Mouse (Mus musculus): ENCODE data around the gene Apbb1. TPM values are rescaled to one million over a fixed set of nuclear protein-coding genes. Genes with fewer than 3 reads are reported as not detected.

Apbb1 gene
- total RNA-seq (2023; ENCODE audit: inconsistent age): 2.5 to 4.7 TPM (median 2.9 TPM) in 4 replicates

DNA sequence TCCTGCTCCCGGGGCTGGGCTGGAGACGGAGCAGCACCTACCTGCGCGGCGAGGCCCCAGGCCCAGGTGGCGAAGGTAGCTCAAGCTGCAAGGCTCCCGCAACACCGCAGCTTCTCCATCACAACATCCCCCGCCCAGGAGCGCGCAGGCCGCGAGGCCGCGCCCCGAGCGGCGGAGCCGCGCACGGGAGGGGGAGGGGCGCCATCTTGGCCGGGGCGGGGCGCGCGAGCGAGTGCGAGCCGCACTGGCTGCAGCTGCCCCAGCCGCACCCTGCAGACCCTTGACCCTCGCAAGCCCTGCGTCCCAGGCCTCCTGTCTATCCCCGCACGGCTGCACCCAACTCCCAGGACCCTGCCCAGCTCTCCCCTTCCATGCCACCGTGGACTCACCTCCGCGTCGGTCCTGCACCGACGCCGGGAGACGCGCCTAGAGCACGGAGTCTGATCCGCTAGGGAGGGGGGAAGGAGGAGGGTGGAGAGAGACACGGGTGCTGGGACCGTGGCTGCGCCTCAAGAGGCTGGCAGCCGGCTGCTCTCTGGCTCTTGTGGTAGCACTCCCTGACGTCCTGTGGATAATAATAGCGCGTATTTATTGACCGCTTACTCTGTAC is at the start of gene Apbb1:
Gene Apbb1, minus strand, starts transcription at position 560 of the 610 bp plus-strand sequence.

DNA sequence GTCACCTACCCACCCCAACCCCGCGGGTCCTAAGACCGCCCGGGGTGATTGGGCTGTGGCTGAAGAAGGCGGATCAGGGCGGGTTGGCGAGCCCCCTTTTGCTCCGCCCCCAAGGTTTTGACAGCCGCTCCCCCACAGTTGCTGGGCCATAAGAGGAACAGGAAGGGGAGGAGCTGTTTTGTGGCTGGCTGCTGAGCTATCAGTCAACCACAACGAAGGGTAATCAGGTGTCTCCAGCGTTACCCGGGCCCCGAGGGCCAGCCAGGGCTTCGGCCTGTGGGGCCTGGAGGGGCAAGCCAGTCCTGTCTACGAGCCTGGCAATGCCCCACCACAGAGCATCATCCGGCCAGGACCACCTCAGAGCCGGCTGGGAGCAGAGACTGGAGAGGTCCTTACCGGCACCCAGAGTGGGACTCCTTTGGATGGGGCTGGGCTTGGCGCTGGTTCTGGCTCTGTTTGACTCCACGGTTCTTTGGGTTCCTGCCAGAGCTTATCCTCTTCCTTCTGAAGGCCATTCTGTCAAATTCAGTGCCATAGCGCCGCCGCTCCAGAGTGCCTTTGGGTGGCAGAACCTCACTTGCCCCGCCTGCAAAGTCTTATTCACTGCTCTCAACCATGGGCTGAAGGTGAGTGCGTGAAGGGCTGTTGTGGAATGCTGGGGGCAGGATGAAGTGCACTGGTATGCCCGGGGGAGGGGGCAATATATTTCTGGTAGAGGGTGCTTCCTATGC is 27.1 kb downstream of the Apbb1 start, which contains the start of gene Smpd1:
Gene Smpd1, plus strand, starts transcription at position 149 of the 731 bp plus-strand sequence.

Other genes with a start within 250 kb of the Apbb1 start
- not detected in 4 replicates for gene Olfr690, start 247.5 kb downstream of the Apbb1 start, total RNA-seq (2023; ENCODE audit: inconsistent age)
- not detected in 4 replicates for gene Olfr691, start 239.4 kb downstream of the Apbb1 start, total RNA-seq (2023; ENCODE audit: inconsistent age)
- not detected in 4 replicates for gene Olfr692, start 213.4 kb downstream of the Apbb1 start, total RNA-seq (2023; ENCODE audit: inconsistent age)
- gene Gm5901, start 206.6 kb downstream of the Apbb1 start, total RNA-seq (2023; ENCODE audit: inconsistent age): not detected in 4 replicates
- gene Fam160a2, start 181.6 kb downstream of the Apbb1 start, total RNA-seq (2023; ENCODE audit: inconsistent age): 35.9 to 50.1 TPM (median 42.0 TPM) in 4 replicates
- not detected in 4 replicates for gene Cnga4, start 177.1 kb downstream of the Apbb1 start, total RNA-seq (2023; ENCODE audit: inconsistent age)
- gene Cckbr, start 155.9 kb downstream of the Apbb1 start, total RNA-seq (2023; ENCODE audit: inconsistent age): not detected in 4 replicates
- gene Cavin3, start 99.4 kb downstream of the Apbb1 start, total RNA-seq (2023; ENCODE audit: inconsistent age): 0.32 TPM in 1 of 4 replicates, not detected in the others
- 20.7 to 26.4 TPM (median 22.0 TPM) in 4 replicates for gene Smpd1, start 27.3 kb downstream of the Apbb1 start, total RNA-seq (2023; ENCODE audit: inconsistent age)
- gene Hpx, start 18.5 kb upstream of the Apbb1 start, total RNA-seq (2023; ENCODE audit: inconsistent age): 0.45 TPM in 1 of 4 replicates, not detected in the others
- 27.5 to 34.8 TPM (median 29.2 TPM) in 4 replicates for gene Trim3, start 51.9 kb upstream of the Apbb1 start, total RNA-seq (2023; ENCODE audit: inconsistent age)
- gene Timm10b, start 58.4 kb upstream of the Apbb1 start, total RNA-seq (2023; ENCODE audit: inconsistent age): 51.6 to 73.3 TPM (median 63.1 TPM) in 4 replicates
- gene Arfip2, start 58.8 kb upstream of the Apbb1 start, total RNA-seq (2023; ENCODE audit: inconsistent age): 37.3 to 51.9 TPM (median 41.4 TPM) in 4 replicates
- 13.5 to 24.2 TPM (median 18.6 TPM) in 4 replicates for gene Gm45799, start 58.9 kb upstream of the Apbb1 start, total RNA-seq (2023; ENCODE audit: inconsistent age)
- gene Dnhd1, start 69.2 kb upstream of the Apbb1 start, total RNA-seq (2023; ENCODE audit: inconsistent age): 2.9 to 11.5 TPM (median 9.5 TPM) in 4 replicates
- gene Ilk, start 154.9 kb upstream of the Apbb1 start, total RNA-seq (2023; ENCODE audit: inconsistent age): 72.8 to 88.4 TPM (median 77.2 TPM) in 4 replicates
- 22.9 to 29.9 TPM (median 23.8 TPM) in 4 replicates for gene Rrp8, start 155.7 kb upstream of the Apbb1 start, total RNA-seq (2023; ENCODE audit: inconsistent age)
- gene Taf10, start 162.7 kb upstream of the Apbb1 start, total RNA-seq (2023; ENCODE audit: inconsistent age): 181 to 207 TPM (median 199 TPM) in 4 replicates
- 73.2 to 75.2 TPM (median 74.8 TPM) in 4 replicates for gene Tpp1, start 170.6 kb upstream of the Apbb1 start, total RNA-seq (2023; ENCODE audit: inconsistent age)
- gene Dchs1, start 206.0 kb upstream of the Apbb1 start, total RNA-seq (2023; ENCODE audit: inconsistent age): 0.09 to 0.77 TPM in 2 of 4 replicates, not detected in the others
- gene Mrpl17, start 229.4 kb upstream of the Apbb1 start, total RNA-seq (2023; ENCODE audit: inconsistent age): 49.2 to 69.7 TPM (median 52.5 TPM) in 4 replicates